Mouse (Mus musculus) spleen, postnatal 36 days (tissue): ENCODE measurements around the gene Rasgrf1.
"Not testable (repeated sequence)": the region's sequence is repeated elsewhere in the genome, so short reads cannot be mapped to it uniquely, and the experiment has no call there.

Experiments
- DNase-seq, 2 experiments: peaks; one replicate each; pipeline ENCODE4 v3.0.0; 2022; ENCODE audit warnings: low spot score in 2 of 2, mixed read lengths in 1 of 2

The Rasgrf1 gene

GRCm38 (mm10) chr9:90038535-90038934 lies 128.8 kb downstream of the Rasgrf1 start:
- DNase-seq = no peak

DNA sequence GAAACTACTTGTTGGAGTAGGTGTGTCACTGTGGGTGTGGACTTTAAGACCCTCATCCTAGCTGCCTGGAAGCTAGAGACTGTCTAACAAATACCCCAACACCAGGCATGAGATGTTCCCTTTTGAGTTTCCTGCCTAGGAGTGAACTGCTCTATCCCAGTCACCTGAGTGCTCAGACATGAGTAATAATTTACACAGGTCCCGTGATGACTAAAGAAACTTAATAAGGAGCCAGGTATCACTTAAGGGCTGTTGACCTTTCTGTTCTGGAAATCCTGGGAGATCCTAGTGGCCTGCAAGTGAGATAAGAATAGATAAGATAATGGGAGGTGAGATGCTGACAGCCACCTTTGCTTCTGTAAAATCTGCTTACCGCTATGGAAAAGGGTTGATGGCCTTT lies 131.2 kb downstream of the Rasgrf1 start:
- DNase-seq = no peak

GRCm38 (mm10) chr9:90041556-90041955 lies 131.8 kb downstream of the Rasgrf1 start:
- no peak for DNase-seq

DNA sequence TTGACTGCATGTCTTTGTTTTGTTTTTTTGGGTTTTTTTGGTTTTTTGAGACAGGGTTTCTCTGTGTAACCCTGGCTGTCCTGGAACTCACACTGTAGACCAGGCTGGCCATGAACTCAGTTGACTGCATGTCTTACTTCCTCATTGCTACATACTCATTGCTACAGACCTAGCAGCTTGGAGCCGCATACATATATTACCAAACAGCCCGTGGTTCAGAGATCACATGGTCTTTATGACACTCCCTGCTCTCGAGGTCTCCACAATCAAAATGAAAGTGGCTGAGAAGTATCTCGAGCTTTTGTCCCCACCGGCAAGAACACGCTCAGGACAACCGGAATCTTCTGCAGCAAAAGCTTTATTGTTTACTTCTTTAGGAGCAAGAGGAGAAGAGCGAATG lies 133.2 kb downstream of the Rasgrf1 start:
- not testable (repeated sequence) for DNase-seq

DNA sequence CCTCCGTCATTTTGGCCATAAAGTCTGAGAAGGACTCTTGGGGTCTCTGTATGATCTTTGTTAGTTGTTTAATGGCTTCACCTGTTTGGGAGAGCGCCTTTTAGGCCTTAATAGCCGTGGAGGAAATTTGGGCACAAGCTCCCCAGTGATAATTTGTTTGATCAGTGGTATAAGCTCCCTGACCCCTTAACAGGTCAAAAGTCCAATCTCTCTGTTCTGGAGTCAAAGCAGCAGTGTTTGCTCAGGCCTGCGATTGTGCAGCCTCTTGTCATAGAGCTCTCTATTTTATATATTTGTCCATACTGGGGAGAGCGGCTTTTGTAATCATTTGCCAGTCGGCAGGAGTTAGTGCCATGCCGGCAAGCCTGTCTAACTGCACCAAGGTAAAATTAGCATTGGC lies 135.5 kb downstream of the Rasgrf1 start:
- DNase-seq = no peak

- no peak for DNase-seq
These were observed 138.4 kb downstream of the Rasgrf1 start for GRCm38 (mm10) chr9:90047937-90048627.

DNA sequence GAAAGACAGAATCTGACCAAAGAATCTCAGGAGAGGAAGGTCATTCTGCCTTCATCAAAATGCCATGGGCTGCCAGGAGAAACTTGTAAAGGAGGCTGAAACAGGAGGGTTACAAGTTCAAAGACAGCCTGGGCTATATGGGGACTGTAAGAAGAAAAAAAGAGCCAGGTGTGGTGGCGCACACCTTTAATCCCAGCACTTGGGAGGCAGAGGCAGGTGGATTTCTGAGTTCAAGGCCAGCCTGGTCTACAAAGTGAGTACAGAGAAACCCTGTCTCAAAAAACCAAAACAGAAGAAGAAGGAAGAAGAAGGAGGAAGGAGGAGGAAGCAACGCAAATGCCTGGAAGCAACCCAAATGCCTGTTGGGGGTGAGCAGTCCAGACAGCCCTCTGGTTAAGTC lies 144.1 kb downstream of the Rasgrf1 start, which contains the start of gene Ctsh:
Gene Ctsh, plus strand, starts transcription at position 301 of the 400 bp plus-strand sequence.
- DNase-seq = no peak

DNA sequence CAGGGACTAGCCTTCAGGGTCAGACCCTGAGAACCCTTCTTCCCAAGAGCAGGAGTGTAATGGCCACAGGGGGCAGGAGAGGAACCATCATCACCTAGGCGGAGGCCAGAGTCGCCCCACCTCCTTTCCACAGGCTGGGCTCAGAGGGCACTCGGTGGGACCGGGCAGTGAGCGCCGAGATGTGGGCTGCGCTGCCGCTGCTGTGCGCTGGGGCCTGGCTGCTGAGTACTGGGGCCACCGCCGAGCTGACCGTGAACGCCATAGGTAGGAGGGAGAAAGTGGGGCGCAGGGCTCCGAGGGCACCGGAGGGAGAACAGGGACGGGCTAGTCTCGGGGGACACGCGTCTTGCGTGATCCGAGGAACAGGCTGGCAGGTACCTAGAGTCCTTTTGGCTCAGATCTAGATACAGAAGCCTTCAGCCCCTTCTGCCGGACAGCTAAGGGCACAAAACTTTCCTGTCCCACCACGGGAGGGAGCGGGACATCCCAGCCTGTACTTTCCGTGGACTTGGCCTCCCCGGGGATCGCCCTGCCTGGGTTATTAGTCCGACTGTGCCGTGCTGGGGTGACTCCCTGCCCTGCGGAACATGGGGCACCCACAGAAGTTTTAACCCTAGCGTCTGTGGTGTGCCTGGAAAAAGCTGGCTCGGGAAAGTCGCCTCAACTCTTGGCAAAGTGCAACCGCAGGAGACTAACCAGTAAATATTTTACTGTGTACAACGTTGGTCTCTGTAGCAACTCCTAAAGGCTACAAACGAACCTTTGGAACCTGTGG lies 144.8 kb downstream of the Rasgrf1 start:
- peak; percentile 81 to 85 for DNase-seq

DNA sequence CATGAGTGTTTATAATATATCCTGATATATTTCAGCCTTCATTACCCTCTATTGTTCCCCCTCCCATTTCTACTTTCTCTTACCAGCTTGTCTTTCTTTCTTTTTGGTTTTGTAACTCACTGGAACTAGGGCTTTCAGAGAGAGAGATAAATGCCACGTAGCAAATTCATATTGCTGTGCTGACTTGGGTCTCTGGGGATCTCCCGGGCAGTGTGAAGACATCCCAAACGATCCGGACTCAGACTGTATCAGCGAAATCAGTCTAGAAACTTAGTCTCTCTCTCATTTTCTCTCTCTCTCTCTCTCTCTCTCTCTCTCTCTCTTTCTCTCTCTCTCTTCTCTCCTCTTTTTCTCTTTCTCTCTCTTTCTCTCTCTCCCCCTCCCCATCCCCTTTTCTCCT lies 145.7 kb downstream of the Rasgrf1 start:
- DNase-seq = no peak

GRCm38 (mm10) chr9:90055911-90056310 lies 146.2 kb downstream of the Rasgrf1 start:
- no peak for DNase-seq

DNA sequence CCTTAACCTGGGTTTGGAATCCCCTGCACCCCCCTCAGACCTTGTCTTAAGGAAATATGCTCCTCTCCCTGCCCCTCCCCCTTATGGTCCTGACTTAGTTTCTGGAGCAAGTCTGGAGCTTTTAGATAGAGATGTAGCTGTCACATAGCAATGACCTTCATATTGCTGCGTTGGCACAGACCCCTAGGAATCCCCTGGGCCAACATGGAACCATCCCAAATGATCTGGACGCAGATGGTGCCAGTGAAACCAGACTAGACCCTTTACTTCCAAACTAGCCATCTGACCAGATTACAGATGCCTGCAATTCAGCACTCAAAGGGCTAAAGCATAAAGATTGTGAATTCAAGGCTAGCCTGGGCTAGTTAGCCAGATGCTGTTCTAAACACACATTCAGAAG lies 147.0 kb downstream of the Rasgrf1 start:
- DNase-seq = no peak

DNA sequence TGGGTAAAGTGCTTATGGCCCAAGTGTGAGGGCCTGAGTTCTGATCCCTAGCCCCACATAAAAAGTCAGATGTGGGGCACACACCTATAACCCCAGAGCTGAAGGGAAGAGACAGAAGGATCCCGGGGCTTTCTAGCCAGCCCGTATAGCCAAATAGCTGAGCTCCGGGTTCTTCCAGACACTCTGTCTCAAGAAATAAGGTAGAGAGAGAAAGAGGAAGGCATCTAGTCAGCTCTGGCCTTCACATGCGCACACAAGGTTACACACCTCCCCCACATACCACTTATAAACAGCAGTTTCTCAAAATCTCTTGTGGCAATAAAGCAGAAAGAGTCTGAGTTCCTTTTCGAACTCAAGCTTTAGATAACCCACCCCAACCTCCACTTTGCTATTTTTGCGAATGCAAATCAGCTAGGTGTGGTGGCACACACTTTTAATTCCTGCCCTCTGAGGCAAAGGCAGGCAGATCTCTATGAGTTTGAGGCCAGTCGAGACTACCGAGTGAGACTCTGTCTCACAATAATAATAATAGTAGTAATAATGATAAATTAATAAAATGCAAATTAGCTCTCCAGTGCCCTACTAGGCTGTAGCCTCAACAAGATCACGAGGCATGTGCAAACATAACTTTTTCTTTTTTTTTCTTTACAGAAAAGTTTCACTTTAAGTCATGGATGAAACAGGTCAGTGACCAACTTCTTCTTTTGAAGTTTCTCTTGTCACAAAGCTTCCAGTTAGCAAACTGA lies 150.3 kb downstream of the Rasgrf1 start:
- DNase-seq = peak; percentile 82 to 84

DNA sequence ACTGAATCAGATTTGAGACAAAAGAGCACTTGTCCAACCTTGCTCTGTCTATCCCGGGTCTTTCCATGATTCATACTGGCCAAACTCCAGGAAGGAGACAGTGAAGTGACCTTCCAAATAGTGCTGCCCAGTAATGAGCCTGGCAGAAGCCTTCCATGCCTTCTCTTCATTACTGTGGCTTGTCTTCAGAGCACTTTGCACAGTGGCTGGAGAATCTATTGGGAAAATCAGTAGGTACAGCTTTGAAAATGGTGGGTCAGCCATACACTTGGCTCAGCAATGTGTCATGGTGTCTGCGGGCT lies 150.8 kb downstream of the Rasgrf1 start:
- no peak for DNase-seq

GRCm38 (mm10) chr9:90060932-90061331 lies 151.2 kb downstream of the Rasgrf1 start:
- DNase-seq = not testable (repeated sequence)

DNA sequence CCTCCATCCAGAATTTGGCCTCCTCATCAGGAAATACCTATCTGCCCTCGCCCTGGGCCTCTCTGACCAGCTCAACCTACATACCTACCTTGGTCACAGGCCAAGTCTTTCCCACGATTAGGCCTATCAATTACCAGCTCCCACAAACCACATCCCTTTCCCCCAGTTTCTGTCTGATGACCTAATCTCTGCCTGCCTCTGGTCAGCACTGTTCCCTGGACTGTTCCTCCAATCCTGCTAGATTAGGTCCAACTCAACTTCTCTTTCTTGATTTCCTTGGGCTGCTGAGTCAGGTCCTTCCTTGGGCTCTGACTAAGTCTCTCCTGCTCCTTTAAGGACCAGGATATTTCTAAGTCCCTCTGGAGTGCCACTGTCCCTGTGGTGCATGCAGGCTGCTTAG lies 157.6 kb downstream of the Rasgrf1 start:
- DNase-seq = no peak

- no peak for DNase-seq
These were observed 159.1 kb downstream of the Rasgrf1 start for GRCm38 (mm10) chr9:90068786-90069185.

DNA sequence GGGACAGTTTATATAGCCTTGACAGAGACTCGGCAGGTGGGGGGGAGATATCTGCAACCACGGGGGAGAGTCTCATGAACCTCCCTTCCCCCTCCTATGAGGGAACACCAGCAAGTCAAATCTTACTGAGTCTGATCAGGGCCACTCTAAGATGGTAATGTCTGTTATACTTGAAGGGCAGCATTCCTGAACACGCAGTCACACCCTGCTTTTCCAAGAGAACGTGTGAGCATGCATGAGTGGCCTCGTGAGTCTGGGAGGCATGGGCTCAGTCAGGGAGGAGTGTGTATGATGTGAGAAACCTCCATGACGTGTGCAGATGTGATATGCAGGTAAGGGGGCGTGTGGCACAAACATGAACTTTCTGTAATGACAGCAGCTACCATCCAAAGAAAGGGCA lies 159.8 kb downstream of the Rasgrf1 start:
- no peak for DNase-seq

DNA sequence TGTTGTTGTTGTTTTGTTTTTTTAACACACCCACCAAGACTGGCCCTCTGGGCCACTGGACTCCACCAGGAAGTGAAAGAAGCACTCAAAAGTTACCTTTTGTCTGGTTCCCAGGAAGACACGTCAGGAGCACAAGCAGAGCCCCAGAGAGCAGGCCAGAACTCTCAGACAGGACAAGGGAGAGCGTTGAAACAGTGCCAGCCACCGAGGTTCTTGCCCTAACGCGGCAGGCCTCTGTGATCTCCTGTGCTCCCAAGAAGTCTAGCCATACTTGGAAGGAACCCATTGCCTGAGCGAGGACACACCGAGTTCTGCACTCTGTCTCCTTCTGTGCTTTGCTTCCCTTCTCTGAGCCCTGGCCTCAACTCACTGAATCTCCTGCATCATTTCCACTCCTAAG lies 160.5 kb downstream of the Rasgrf1 start:
- DNase-seq = no peak

GRCm38 (mm10) chr9:90075336-90075735 lies 165.6 kb downstream of the Rasgrf1 start:
- peak in 1 of 2 experiments; percentile 0 for DNase-seq

DNA sequence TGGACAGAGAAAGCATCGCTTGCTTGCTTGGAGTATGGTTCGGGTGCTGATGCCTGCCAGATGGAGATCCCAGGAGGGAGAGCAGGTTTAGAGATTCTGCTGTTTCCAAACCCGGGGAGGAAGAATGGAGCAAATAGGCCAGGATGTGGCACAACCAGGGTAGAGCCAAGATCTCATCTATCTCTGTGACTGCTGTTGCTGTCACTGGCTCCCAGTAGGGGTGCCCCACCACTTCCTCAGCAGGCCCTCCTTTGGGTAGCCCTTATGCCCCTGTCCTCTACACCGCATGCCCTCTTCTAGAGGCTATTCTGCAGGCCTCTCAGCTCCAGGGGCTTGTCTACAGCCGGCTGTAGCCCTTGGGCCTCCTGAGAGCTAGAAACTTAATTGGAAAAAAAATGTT lies 166.4 kb downstream of the Rasgrf1 start:
- DNase-seq = no peak
